Mouse (Mus musculus) urinary bladder, postnatal 4 days (tissue): ENCODE measurements around the gene Krt80.

Experiments
- DNase-seq, 2 experiments: peaks; one replicate each; pipeline ENCODE4 v3.0.0; 2021 to 2022; ENCODE audit warnings: low spot score in 2 of 2

The Krt80 gene

DNA sequence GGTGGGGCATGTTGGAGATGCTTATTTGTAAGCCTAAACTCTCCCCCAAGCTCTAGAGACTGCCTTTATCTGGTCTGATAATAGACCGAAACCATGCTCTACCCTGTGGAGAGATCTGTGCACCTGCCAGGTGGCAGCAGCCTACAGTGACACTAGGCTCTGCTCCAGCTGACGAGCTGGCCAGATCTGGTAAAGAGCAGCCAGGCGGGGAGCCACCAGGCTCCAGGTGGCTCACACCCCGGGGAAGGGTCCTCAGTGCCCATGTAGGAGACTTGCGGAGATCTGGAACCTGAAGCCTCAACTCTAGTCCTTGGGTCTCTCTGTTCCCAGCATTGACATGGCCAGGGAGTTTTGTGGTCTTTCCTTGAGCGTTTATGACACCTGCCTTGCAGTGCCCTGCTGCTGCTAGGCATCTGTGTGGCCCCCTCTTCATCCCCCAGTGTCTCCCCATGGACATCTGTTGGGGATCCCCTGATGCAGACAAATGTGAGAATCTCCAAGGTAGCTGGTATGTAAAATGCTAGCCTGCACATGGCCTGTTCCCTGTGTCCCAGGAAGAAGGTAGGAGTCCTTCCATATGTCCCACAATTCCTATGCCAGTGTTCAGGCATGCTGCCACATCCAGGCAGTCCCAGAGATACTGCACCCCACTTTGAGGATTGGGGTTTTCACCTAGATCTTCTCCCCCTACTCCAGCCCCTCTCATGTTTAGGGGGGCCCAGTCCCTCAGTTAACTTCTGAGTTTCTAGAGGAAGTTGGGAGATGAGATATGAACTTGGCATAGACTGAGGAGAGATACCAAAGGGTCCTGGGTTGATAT is 6.2 kb upstream of the Krt80 start:
- DNase-seq, result no peak

DNA sequence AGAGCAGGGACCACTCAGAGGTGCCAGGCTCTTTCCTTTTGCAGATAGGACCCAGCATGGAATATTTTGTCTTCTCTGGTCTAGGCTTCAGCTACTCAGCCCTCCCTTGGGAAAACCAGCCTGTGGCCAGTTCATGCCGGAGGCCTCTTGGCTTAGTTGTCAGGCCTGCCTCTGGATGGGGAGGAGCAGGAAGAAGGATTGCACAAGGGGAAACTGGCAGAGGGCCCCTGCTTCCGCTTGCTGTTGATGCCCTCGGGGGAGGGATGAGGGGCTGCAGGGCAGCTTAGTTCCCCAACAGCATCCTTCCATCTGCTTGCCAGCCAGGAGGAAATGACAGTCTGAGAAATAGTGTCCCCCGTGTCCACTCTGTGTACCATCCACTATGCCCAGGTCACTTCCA is 4.9 kb upstream of the Krt80 start:
- DNase-seq, result peak in 1 of 2 experiments; percentile 54

DNA sequence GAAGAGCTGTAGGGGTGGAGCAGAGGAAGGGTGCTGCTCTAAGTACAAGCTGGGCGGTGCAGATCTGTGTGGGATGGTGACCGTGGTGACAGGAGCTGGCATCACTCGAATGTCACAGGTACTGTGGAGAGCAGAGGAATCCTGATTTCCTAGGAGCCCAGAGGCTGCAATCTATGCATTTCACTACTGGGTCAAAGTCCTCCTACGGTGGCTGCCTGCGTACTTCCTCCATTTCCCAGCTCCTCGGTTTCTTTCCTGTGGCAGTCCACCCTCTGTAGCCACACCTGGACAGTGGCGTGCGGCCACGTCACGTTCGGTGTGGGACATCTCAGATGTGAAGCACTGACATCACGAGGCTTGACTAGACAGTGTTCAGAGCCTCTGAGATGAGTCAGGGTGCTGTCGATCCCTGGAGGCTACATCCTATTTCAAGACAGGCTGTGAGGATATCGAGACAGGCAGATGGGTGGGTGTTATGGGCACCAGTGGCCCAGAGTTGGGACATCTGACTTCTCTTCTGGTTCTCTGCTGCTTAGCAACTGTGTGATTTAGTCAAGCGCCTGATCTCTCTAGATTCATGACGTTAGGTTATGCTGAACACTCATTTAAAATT is 3.4 kb upstream of the Krt80 start:
- no peak for DNase-seq

DNA sequence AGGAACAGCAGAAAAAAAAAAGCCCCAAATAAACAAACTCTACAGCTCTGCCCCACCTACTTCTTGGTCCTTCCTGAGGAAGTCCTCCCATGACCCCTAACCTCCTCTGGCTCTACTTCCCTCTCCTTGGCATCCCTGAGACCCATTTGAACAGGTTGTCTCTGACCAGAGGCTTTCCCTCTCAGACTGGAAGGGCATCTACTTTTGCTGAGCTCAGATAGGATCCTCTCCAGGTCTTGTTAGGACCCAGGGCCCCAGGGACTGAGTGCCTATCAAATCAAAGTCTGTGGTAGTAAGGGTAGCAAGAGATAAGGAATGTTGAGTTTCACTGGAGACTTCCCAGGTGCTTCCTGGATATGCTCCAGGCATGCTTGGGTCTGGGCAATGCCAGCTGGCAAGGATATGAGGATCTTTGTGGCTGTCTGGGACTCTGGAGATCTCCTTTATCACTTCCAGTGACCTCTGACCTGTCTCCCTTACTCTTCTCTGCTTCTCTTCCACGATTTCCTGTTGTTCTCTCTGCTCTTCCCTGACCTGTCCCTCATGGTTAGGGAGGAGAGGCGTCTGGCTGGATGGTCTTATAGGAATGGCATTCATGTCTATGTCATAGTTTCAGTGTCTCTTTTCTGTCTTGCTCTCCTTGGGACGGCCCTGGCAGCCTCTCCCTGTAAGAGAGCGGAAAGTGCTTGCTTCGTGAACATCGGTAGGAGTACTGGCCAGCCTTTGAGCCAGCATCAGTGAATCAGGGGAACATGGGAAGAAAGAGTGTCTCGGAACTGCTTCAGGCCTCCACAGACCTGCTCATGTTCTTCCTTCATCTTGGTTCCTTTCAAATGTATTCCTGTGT is 2.4 kb upstream of the Krt80 start:
- DNase-seq, result no peak

- no peak for DNase-seq
Observed at GRCm38 (mm10) chr15:101371141-101371985, 1.4 kb upstream of the Krt80 start.

DNA sequence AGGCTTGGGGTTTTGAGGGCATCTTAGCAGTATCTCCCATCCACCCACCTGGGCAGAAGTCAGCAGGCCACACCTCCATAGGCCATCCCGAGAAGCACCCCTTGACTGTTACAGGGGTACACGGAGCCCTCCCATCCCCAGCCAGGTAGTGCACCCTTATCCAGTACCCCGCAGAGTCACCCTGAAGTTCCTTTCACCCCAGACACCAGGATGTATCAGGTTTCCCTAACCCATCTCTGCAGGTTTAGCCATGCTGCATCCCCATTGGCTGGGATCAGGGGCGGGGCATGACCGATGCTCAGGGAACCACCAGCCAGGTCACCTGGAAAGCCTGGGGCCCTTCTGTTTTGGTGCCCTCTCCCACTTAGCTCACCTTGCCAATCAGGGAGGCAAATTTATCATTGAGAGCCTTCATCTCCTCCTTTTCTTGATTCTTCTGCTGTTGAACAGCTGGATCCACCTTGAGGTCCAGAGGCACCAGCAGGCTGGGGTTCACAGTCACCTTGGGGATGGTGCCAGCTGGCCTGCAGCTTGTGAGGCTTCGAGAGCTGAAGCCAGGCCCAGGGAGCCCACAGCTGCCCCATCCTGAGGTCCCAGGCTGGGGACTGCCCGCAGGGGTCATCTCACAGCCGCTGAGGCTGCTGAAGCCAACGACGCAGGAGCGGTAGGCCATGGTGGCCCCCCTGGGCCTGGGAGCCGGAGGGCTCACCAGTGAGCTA is 421 bp downstream of the Krt80 start:
- no peak for DNase-seq

DNA sequence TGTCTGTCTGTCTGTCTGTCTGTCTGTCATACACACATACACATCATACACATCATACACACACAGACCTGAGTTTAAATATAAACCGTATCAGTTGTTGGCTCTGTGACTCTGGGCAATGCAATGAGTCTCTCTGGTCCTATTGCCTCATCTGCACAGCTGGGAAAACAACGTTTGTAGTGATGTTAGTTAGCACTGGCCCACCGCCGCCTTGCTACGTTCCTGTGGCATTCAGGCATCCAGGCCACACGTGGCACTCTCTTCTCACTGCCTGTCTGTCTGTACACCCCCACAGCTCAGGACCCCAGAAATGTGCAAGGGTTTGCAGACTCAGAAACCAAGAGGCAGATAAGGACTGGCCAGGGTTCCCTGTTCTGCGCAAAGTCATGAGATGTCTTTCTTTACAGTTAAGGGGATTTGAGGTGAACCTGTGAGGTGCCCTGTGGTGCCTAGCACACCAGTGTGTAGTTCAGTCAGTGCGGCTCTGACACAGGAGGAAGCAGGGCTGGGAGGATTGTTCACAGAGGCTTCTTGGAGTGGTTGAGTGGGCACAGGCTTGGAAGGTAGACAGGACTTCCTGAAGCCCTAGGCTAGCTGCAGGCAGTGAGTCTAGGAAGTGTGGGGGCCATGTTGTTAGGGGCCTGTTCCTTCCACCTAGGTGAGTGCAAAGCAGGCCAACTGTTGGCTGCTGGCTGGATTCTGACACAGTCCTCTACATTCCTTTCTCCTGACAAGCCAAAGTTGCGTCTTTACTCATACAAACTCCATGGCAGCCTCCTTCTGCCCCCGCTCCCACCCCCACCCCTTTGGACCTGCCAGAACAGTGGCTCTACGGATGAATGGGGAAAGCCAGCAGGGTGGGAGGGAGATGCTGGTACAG is 1.2 kb downstream of the Krt80 start:
- DNase-seq, result no peak

GRCm38 (mm10) chr15:101368015-101368414 is 1.9 kb downstream of the Krt80 start:
- DNase-seq, result no peak

DNA sequence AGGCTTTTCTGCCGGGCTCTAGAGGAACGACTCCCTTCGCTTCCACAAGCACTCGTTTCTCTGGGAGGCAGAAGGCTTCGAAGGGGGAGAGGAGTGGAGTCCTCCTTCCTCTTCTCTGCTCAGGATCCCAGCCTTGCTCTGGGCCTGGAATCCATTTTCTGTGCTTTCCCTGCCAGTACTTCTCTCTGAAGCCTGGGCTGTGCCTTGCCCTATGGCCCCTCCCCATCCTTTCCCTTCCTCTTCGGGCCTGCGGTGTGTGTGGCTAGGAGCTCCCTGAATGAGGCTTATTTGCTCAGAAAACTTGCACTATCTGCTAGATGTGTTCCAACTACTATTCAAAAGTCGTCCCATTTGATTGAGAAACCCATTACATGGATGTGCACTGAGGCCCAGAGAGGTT is 2.5 kb downstream of the Krt80 start:
- DNase-seq, result no peak

DNA sequence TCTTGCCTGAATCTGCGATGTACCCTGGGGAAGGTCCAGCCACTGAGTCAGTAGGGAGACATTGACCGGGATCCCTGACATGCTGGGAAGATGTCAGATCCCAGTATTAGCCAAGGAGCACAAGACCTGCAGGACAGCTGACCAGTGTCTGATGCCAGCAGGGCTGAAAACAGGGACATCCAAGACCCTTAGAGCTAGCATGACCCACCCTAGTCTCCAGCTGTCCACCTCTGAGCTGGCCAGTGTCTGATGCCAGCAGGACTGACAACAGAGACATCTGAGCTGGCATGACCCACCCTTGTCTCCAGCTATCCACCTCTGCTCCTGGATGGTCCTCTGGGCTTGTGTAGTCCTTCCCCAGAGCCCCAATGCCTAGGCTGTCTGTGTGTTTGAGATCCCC is 3.0 kb downstream of the Krt80 start:
- DNase-seq, result no peak

- DNase-seq, result no peak
Observed at GRCm38 (mm10) chr15:101366482-101366881, 3.5 kb downstream of the Krt80 start.

DNA sequence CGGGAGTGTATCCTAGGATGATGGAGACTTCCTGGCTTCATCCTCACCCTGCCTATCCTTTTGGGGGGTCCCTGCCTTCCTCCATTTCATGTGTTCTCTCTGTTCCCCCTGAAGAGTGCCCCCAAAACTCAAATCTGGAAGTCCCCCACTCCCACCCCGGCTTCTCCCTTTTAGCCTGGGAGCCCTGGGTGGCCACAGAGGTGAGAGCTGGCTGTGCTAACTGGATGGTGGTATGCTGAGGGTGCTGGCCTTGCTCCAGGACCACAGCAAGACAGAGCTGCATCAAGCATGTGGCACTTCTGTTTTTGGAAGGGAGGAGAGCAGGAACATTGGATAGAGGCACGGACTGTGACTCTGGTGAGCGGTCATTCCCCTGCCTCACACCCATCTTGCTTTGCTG is 4.2 kb downstream of the Krt80 start:
- no peak for DNase-seq

GRCm38 (mm10) chr15:101364891-101365671 is 4.9 kb downstream of the Krt80 start:
- no peak for DNase-seq

GRCm38 (mm10) chr15:101364425-101364824 is 5.5 kb downstream of the Krt80 start:
- DNase-seq, result no peak

DNA sequence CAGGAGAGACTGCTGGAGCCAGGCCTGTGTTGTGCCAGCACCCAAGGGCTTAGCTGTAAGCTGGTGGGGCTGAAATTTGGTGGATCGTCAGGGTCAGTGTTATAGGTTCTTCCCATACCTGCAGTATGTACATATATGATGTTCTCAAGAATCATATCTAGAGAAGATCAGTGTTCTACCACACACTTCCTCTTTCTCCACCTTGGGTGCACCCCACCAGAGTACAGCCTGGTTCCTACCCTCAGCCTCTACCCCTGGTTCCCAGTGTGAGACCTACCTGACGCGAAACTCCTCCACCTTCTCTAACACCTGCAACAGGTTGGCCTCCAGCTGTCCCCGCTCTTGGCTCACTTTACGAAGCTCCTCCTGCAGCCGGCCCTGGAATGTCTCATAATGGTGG is 6.0 kb downstream of the Krt80 start:
- DNase-seq, result no peak

GRCm38 (mm10) chr15:101362393-101363010 is 7.5 kb downstream of the Krt80 start:
- DNase-seq, result no peak

GRCm38 (mm10) chr15:101355382-101355786 is 14.6 kb downstream of the Krt80 start:
- no peak for DNase-seq

GRCm38 (mm10) chr15:101352706-101353465 is 17.1 kb downstream of the Krt80 start:
- DNase-seq, result no peak
